Mouse (Mus musculus) effector memory CD4-positive, alpha-beta T cell, adult 5 months (primary cell): ENCODE measurements around the gene Atp6v1d. TPM values are rescaled to one million over a fixed set of nuclear protein-coding genes. Genes with fewer than 3 reads are reported as not detected.

ENCODE experiments used
- polyA plus RNA-seq: library from polyadenylated mRNA; unstranded; fragments of 100-300 nt; shearing (Covaris generic); gene quantifications from one replicate; pipeline ENCODE4 v1.2.1, GENCODE M21; 2017

Atp6v1d gene
- polyA plus RNA-seq = 102 TPM

GRCm38 (mm10) chr12:78861496-78862253 lies at the start of gene Atp6v1d, which contains the start of gene Eif2s1:
Atp6v1d (minus strand) TSS chr12:78861638.
Eif2s1 (plus strand) TSS chr12:78861819.

GRCm38 (mm10) chr12:78906707-78907162 lies 45.3 kb upstream of the Atp6v1d start, which contains the start of gene Plek2:
Plek2 (minus strand) TSS chr12:78906964.

Other genes with a start within 250 kb of the Atp6v1d start
- gene Fam71d, start 170.1 kb downstream of the Atp6v1d start, polyA plus RNA-seq = not detected
- gene Mpp5, start 112.7 kb downstream of the Atp6v1d start, polyA plus RNA-seq = 11.2 TPM
- 168 TPM for gene Eif2s1, start 181 bp upstream of the Atp6v1d start, polyA plus RNA-seq
- 0.24 TPM for gene Plek2, start 45.3 kb upstream of the Atp6v1d start, polyA plus RNA-seq
- 17.4 TPM for gene Tmem229b, start 146.0 kb upstream of the Atp6v1d start, polyA plus RNA-seq
- gene Plekhh1, start 167.5 kb upstream of the Atp6v1d start, polyA plus RNA-seq = not detected
- 4.5 TPM for gene Pigh, start 228.0 kb upstream of the Atp6v1d start, polyA plus RNA-seq